Mouse (Mus musculus): Measurements from ENCODE around the gene Ccdc103.

The Ccdc103 gene

DNA sequence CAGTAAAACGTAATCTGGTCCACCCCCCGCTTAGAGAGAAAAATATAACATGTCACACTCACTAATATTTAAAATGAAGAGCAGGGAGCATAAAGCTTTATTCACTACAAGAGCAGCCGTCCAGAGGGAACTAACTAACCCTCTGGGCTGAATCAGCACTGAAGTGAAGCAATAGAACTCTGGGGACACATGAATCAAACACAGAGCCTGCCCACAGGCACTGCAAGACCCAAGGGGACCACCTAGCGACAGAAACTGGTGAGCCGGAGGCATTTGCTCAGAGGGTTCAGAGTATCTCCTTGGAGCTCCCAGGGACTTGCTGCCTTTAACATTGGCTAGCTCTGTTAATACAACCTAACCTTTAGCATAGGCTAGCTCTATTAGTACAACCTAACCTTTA, 9.1 kb downstream of the Ccdc103 start:
- no peak for DNase-seq (ENCODE audit: low read depth, low spot score)

DNA sequence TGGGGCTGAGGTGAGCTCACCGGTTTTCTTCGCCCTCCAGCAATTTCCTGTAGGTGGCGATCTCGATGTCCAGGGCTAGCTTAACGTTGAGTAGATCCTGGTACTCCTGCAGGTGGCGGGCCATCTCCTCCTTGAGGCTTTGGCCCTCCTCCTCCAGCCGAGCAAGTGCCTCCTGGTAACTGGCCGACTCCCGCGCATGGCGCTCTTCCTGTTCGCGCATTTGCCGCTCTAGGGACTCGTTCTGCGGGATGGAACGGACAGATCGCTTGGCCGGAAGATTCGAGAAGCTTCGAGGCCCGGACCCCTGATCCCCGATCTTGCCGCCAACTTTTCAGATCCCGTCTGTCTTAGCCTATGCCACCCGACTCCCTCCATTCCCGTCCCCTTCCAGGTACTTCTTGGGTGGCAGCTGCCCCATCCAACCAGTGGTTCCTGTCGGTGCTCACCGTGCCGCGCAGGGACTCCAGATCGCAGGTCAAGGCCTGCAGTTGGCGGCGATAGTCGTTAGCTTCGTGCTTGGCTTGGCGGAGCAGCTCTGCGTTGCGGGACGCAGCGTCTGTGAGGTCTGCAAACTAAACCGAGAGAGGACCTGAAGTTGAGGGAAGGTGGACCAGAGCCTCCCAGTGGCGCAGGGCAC, 12.1 kb downstream of the Ccdc103 start:
- DNase-seq (ENCODE audit: low read depth, low spot score) = peak; percentile 46

DNA sequence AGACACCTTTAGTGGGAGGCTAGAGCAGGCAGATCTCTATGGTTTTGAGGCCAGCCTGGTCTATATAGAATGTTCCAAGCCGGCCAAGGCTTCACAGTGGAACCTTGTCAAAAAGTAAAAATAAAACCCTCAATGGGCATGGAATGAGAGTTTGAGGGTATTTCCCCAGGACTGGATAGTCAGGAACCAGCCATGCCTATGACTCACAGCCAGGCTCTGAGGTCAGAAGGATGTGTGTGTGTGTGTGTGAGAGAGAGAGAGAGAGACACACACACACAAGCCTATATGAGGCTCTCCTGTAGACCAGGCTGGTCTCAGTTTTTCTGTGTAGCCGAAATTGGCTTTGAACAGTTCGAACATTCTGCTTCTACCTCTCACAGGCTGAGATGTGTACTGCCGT, 13.7 kb downstream of the Ccdc103 start:
- DNase-seq (ENCODE audit: low read depth, low spot score) = no peak

DNA sequence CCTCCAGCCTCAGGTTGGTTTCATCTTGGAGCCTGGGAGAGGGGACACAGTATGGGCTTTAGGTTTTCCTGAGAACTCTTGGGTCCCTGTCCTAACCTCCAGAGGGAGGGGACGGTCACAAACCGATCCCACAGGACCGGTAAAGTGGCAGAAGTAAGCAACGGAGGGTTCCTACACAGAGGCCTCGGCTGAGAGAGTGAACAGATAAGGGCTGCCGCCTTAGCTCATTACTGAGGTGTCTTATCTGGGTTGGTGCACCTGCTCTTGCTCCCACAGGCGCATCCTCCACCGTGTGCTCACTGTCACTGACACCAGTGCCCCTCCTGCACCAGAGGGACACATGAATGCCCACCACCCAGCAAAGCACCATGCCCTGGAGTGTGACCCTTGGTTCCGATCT, 14.8 kb downstream of the Ccdc103 start:
- no peak for DNase-seq (ENCODE audit: low read depth, low spot score)

DNA sequence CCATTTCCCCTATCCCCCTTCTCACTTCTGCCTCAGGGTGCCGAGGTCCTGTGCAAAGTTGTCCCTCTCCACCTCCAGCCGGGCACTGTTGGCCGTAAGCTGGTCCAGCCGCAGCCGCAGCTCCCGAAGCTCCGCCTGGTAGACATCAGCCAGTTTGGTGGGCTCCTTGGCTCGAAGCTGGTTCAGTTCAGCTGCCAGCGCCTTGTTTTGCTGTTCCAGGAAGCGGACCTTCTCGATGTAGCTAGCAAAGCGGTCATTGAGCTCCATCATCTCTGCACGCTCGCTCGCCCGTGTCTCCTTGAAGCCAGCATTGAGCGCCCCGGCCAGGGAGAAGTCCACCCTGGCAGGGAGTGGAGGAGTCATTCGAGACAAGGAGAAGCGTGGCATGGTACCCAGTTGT, 15.6 kb downstream of the Ccdc103 start:
- DNase-seq (ENCODE audit: low read depth, low spot score) = no peak

GRCm38 (mm10) chr11:102898408-102898807, 17.4 kb downstream of the Ccdc103 start:
- no peak for DNase-seq (ENCODE audit: low read depth, low spot score)

DNA sequence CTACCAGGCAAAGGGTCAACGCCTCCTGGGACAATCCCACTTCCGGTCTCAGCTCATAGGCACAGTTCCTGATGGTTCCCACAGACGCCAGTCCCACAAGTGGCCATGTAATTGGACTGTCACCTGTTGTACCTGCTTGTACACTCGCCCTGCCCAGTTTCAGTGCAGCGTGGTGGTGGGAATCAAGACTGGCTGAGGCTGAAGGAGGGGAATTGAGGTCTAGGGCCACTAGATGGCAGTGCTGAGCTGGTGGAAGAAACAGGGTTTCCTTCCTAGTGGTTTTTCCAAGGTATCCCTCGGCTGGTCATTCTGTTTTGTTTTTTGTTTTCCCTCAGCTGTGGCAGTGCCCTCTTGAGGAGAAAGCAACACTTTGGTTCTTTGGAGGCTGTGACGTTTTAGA, 19.8 kb downstream of the Ccdc103 start, which contains the start of gene Gfap:
Gene Gfap, minus strand, starts transcription at position 150 of the 400 bp plus-strand sequence.
- DNase-seq (ENCODE audit: low read depth, low spot score) = peak; percentile 62

GRCm38 (mm10) chr11:102901199-102901598, 20.2 kb downstream of the Ccdc103 start:
- DNase-seq (ENCODE audit: low read depth, low spot score) = no peak

- no peak for DNase-seq (ENCODE audit: low read depth, low spot score)
Observed at GRCm38 (mm10) chr11:102902107-102902506, 21.1 kb downstream of the Ccdc103 start.

DNA sequence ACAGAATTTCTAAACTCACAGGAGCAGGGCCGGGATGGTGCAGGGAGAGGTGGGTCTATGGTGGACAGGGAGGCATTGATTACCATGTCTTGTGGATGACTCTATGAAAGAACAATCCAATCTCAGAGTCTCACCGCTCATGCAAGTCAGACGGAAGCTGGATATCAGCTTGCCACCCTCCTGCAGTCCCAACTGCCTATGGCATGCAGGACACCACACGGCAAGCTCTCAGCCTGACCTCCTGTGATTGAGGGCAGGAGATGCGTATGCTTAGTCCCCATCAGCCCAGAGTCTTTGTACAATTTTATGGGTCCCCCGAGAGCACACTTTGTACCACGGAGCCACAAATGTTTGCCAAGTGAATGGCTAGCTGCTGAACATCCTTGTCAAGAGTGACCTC, 22.6 kb downstream of the Ccdc103 start:
- DNase-seq (ENCODE audit: low read depth, low spot score) = no peak

DNA sequence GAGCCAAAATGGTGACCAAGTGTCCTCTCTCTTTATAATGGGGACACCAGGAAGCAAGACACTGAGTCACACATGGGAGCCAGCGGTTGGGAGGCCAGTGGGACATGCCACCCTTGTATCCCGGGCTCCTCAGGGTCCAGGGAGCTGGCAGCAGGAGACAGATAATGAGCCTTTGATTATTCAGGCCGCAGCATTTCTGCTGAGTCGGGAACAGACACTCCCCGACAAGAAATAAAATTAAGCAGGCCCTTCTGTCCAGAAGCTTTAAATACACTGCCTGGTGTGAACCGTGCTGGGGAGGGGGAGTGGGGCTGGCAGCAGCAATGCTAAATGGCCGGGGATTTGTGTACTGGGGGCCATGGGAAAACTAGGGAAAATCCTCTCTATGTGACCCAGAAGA, 30.4 kb downstream of the Ccdc103 start:
- no peak for DNase-seq (ENCODE audit: low read depth, low spot score)

DNA sequence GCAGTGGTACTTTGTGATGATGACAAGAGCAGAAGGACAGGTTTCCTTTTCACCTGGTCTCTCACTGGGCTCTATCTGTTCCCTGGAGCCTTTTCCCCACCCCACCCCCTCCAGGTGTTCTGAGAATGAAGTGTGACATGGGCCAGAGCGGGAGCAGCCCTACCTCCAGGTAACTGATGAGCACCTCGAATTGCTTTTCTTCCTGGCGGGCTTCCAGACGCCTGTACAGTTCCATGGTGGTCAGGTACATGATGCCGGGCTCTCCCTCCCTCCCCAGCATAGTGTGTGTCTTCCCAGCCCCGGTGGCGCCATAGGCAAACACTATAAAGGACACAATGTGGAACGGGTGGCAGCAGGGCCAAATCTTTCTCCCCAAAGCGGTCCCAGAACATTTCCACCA, 34.4 kb downstream of the Ccdc103 start:
- no peak for DNase-seq (ENCODE audit: low read depth, low spot score)

GRCm38 (mm10) chr11:102918077-102918476, 37.1 kb downstream of the Ccdc103 start:
- DNase-seq (ENCODE audit: low read depth, low spot score) = no peak

- DNase-seq (ENCODE audit: low read depth, low spot score) = no peak
Observed at GRCm38 (mm10) chr11:102921491-102921890, 40.5 kb downstream of the Ccdc103 start.

DNA sequence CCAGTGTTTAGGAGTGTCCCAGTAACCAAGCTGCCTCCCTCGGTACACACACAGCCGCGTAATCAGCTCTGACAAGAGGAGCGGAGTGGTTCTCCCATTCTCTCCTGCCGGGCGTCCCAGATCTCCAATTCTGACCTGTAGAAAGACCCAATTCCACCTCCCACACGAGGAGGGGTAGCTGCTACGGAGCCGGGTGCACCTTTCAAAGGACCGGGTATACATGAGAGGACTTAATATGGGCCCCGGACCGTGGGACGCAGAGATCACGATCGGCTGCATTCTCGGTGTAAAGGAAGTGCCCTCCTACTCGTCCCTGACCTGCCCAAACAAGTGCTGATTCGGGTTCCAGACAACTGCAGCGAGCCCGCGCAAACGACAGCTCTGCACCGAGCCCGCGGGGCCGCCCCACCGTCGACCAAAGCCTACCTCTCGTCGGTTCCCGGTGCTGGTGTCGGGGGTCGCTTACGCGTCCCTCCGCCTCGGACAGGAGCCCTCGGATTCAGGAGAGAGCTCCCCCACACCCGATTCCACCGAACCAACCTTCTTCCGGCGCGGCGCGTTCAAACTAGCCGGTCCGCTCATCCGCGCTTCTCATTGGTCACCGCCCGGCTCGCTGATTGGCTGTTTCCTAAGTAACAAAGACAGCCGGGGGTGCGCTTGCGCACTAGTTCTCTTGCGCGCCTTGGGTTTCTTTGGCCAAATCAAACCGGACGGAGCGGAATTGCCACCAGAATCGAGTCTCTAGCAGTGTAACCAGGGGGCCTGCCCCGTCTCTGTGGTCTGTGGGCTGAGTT, 43.8 kb downstream of the Ccdc103 start, which contains the start of gene Kif18b:
Gene Kif18b, minus strand, starts transcription at position 568 of the 794 bp plus-strand sequence.
- peak; percentile 92 for DNase-seq (ENCODE audit: low read depth, low spot score)

GRCm38 (mm10) chr11:102925351-102925717, 44.3 kb downstream of the Ccdc103 start:
- no peak for DNase-seq (ENCODE audit: low read depth, low spot score)

GRCm38 (mm10) chr11:102930672-102931071, 49.7 kb downstream of the Ccdc103 start:
- no peak for DNase-seq (ENCODE audit: low read depth, low spot score)

Measured in skeletal muscle tissue, adult 2 months (tissue).